Mouse (Mus musculus) common myeloid progenitor, adult 5-6 weeks (primary cell): ENCODE data around the gene Gnpnat1. TPM values are rescaled to one million over a fixed set of nuclear protein-coding genes. Genes with fewer than 3 reads are reported as not detected.

ENCODE experiments used
- ATAC-seq: replicated peaks from 2 replicates; pipeline ENCODE4 v1.8.0; 2016; ENCODE audit warnings: low read depth, mild to moderate bottlenecking, moderate TSS enrichment, inconsistent platforms; ENCODE audit not compliant: poor library complexity, severe bottlenecking
- total RNA-seq: library from RNA; stranded (forward); fragments of 200-1000, 187-1606 nt; gene quantifications from 2 replicates; pipeline ENCODE4 v1.2.3, GENCODE M21; 2017

Gnpnat1 gene
- total RNA-seq, 1 experiment from 2014 or later, result 31.1 TPM

- no peak for ATAC-seq
These were observed 11.6 kb upstream of the Gnpnat1 start for GRCm38 (mm10) chr14:45416265-45416664.

- no peak for ATAC-seq
These were observed 1.1 kb downstream of the Gnpnat1 start for GRCm38 (mm10) chr14:45403651-45404050.

GRCm38 (mm10) chr14:45399836-45400235 lies 4.9 kb downstream of the Gnpnat1 start:
- peak; percentile 81 for ATAC-seq

- peak; percentile 19; the same call in 1 of the 2 replicates for ATAC-seq
These were observed 15.5 kb downstream of the Gnpnat1 start for GRCm38 (mm10) chr14:45389194-45389593.

- peak; percentile 76 for ATAC-seq
These were observed 16.1 kb downstream of the Gnpnat1 start for GRCm38 (mm10) chr14:45388345-45389181.

- ATAC-seq, result peak; percentile 35
These were observed 17.2 kb downstream of the Gnpnat1 start for GRCm38 (mm10) chr14:45387480-45387879.

GRCm38 (mm10) chr14:45385596-45385995 lies 19.1 kb downstream of the Gnpnat1 start:
- ATAC-seq, result no peak

- ATAC-seq, result no peak
These were observed 21.8 kb downstream of the Gnpnat1 start for GRCm38 (mm10) chr14:45382912-45383311.

GRCm38 (mm10) chr14:45380756-45381155 lies 24.0 kb downstream of the Gnpnat1 start:
- ATAC-seq, result no peak

- no peak for ATAC-seq
These were observed 25.9 kb downstream of the Gnpnat1 start for GRCm38 (mm10) chr14:45378771-45379170.

- ATAC-seq, result no peak
These were observed 39.5 kb downstream of the Gnpnat1 start for GRCm38 (mm10) chr14:45365196-45365587.

GRCm38 (mm10) chr14:45364211-45365195 lies 40.2 kb downstream of the Gnpnat1 start:
- no peak for ATAC-seq

GRCm38 (mm10) chr14:45350931-45351859 lies 53.5 kb downstream of the Gnpnat1 start, which contains the start of gene Styx:
Gene Styx, plus strand, starts transcription at chr14:45351093.
- ATAC-seq, result peak; percentile 98

- ATAC-seq, result peak; percentile 87
These were observed 75.0 kb downstream of the Gnpnat1 start, which contains the start of gene Psmc6 for GRCm38 (mm10) chr14:45329589-45330181. Gene Psmc6, plus strand, starts transcription at chr14:45329788.

- 0 out of 2 replicates have a peak, but pooled peaks have one; percentile 9 for ATAC-seq
These were observed 75.6 kb downstream of the Gnpnat1 start for GRCm38 (mm10) chr14:45329018-45329588.

- no peak for ATAC-seq
These were observed 76.5 kb downstream of the Gnpnat1 start for GRCm38 (mm10) chr14:45328072-45328713.
